In genomic region chr7:54977372-54977771, GRCm38 (mm10) we compare ENCODE assay signal across 28 mouse cellular contexts.
DNase-seq lines count a peak whose midpoint lies in the region; ATAC-seq lines count a peak whose summit lies in the region.
"Had no signal": no experiment of that assay in that cellular context is flagged by ENCODE, and none has a peak within 500 bp of the region (broad histone marks: within the 10 kb centered on the region; RNA-seq: fewer than 3 reads in every experiment).

No protein-coding gene starts in this region.

- ATAC-seq in forebrain, embryonic 11.5 days (replicated peaks; ENCODE audit: low FRiP score), result peak; percentile 85
- no peak for ATAC-seq in forebrain, embryonic 16.5 days
- peak; percentile 55 for ATAC-seq in midbrain, embryonic 11.5 days (ENCODE audit: low FRiP score)
- ATAC-seq in midbrain, embryonic 16.5 days, result no peak
- 0 out of 2 replicates have a peak, but pooled peaks have one; percentile 55 for ATAC-seq in midbrain, embryonic 13.5 days
- no peak for ATAC-seq in midbrain, embryonic 15.5 days (replicated peaks)
- ATAC-seq: activated CD4-positive, CD25-positive, alpha-beta regulatory T cell, adult 4 months; CD4-positive, CD25-positive, alpha-beta regulatory T cell, adult 4 months; forebrain, embryonic 13.5 days; forebrain, embryonic 15.5 days; Patski had no signal

- no peaks in the 10 kb centered on the region for H3K36me3 ChIP-seq in forebrain, embryonic 11.5 days (ENCODE audit: control insufficient read depth, insufficient read depth, low read length)
- no peaks in the 10 kb centered on the region for H3K36me3 ChIP-seq in forebrain, embryonic 16.5 days (ENCODE audit: control insufficient read depth, insufficient read depth)
- no peaks in the 10 kb centered on the region for H3K36me3 ChIP-seq in midbrain, embryonic 11.5 days (ENCODE audit: control insufficient read depth, insufficient read depth, low read length)
- H3K36me3 ChIP-seq in midbrain, embryonic 16.5 days (ENCODE audit: control insufficient read depth, insufficient read depth, low read length), result no peaks in the 10 kb centered on the region
- H3K36me3 ChIP-seq in midbrain, embryonic 13.5 days, result no peaks in the 10 kb centered on the region
- H3K36me3 ChIP-seq in midbrain, embryonic 15.5 days (replicated peaks), result no peaks in the 10 kb centered on the region
- H3K36me3 ChIP-seq: embryonic facial prominence, embryonic 13.5 days; embryonic facial prominence, embryonic 15.5 days; forebrain, embryonic 15.5 days; G1E had no signal

- DNase-seq in forebrain, embryonic 11.5 days (ENCODE audit: low spot score), result no peak
- no peak for DNase-seq in midbrain, embryonic 11.5 days (ENCODE audit: low spot score, missing footprints)
- DNase-seq in retina, postnatal 1 day, result peak; percentile 79
- no peak for DNase-seq in retina, embryonic 14.5 days (ENCODE audit: low spot score)
- DNase-seq: adrenal gland, adult 8-10 months; adrenal gland, postnatal 14 days; adrenal gland, postnatal 36 days; B cell, adult 2 months; cerebellum, adult 11 months; cerebellum, adult 18-20 months; cerebellum, adult 8-10 months; cerebellum, adult 9-11 months; cerebellum, postnatal 14 days; cerebellum, postnatal 36 days; embryo, embryonic 11 days had no signal

- no peaks in the 10 kb centered on the region for H3K9me3 ChIP-seq in forebrain, embryonic 11.5 days (ENCODE audit: control insufficient read depth, low read length)
- no peaks in the 10 kb centered on the region for H3K9me3 ChIP-seq in forebrain, embryonic 16.5 days (ENCODE audit: control insufficient read depth, low read length)
- no peaks in the 10 kb centered on the region for H3K9me3 ChIP-seq in midbrain, embryonic 11.5 days (ENCODE audit: control insufficient read depth, low read length)
- H3K9me3 ChIP-seq in midbrain, embryonic 16.5 days (replicated peaks; ENCODE audit: control insufficient read depth, low read length, poor library complexity, severe bottlenecking), result no peaks in the 10 kb centered on the region
- no peaks in the 10 kb centered on the region for H3K9me3 ChIP-seq in midbrain, embryonic 13.5 days
- H3K9me3 ChIP-seq in midbrain, embryonic 15.5 days, result no peaks in the 10 kb centered on the region
- H3K9me3 ChIP-seq: embryonic facial prominence, embryonic 13.5 days; embryonic facial prominence, embryonic 15.5 days; forebrain, embryonic 13.5 days; forebrain, embryonic 15.5 days; G1E had no signal

- H3K9ac ChIP-seq in forebrain, embryonic 11.5 days (ENCODE audit: low read length), result no peak overlapping the region
- H3K9ac ChIP-seq in forebrain, embryonic 16.5 days (replicated peaks; ENCODE audit: low read depth, low read length), result no peak overlapping the region
- H3K9ac ChIP-seq in midbrain, embryonic 11.5 days (ENCODE audit: low read length), result no peak overlapping the region
- no peak overlapping the region for H3K9ac ChIP-seq in midbrain, embryonic 16.5 days (ENCODE audit: low read depth, low read length)
- no peak overlapping the region for H3K9ac ChIP-seq in midbrain, embryonic 13.5 days (replicated peaks)
- no peak overlapping the region for H3K9ac ChIP-seq in midbrain, embryonic 15.5 days
- H3K9ac ChIP-seq: embryonic facial prominence, embryonic 13.5 days; embryonic facial prominence, embryonic 15.5 days; forebrain, embryonic 13.5 days; forebrain, embryonic 15.5 days had no signal

- no peak overlapping the region for H3K27ac ChIP-seq in forebrain, embryonic 11.5 days (ENCODE audit: low read depth, low read length)
- no peak overlapping the region for H3K27ac ChIP-seq in forebrain, embryonic 16.5 days (ENCODE audit: low read length)
- H3K27ac ChIP-seq in midbrain, embryonic 11.5 days (ENCODE audit: low read depth, low read length), result no peak overlapping the region
- no peak overlapping the region for H3K27ac ChIP-seq in midbrain, embryonic 16.5 days (ENCODE audit: low read length)
- no peak overlapping the region for H3K27ac ChIP-seq in midbrain, embryonic 13.5 days
- no peak overlapping the region for H3K27ac ChIP-seq in midbrain, embryonic 15.5 days
- H3K27ac ChIP-seq: embryonic facial prominence, embryonic 13.5 days; embryonic facial prominence, embryonic 15.5 days; forebrain, embryonic 13.5 days; forebrain, embryonic 15.5 days had no signal

- H3K4me3 ChIP-seq in forebrain, embryonic 11.5 days (ENCODE audit: low read depth, low read length), result no peak overlapping the region
- H3K4me3 ChIP-seq in forebrain, embryonic 16.5 days (replicated peaks; ENCODE audit: low read length), result no peak overlapping the region
- H3K4me3 ChIP-seq in midbrain, embryonic 11.5 days (ENCODE audit: low read depth, low read length), result no peak overlapping the region
- H3K4me3 ChIP-seq in midbrain, embryonic 16.5 days (ENCODE audit: low read depth, low read length), result no peak overlapping the region
- no peak overlapping the region for H3K4me3 ChIP-seq in midbrain, embryonic 13.5 days (replicated peaks)
- no peak overlapping the region for H3K4me3 ChIP-seq in midbrain, embryonic 15.5 days
- H3K4me3 ChIP-seq: embryonic facial prominence, embryonic 13.5 days; embryonic facial prominence, embryonic 15.5 days; forebrain, embryonic 13.5 days; forebrain, embryonic 15.5 days had no signal

- no peaks in the 10 kb centered on the region for H3K27me3 ChIP-seq in forebrain, embryonic 11.5 days (ENCODE audit: control insufficient read depth, insufficient read depth, low read length)
- no peaks in the 10 kb centered on the region for H3K27me3 ChIP-seq in forebrain, embryonic 16.5 days (replicated peaks; ENCODE audit: control insufficient read depth, insufficient read depth, low read length)
- no peaks in the 10 kb centered on the region for H3K27me3 ChIP-seq in midbrain, embryonic 11.5 days (ENCODE audit: control insufficient read depth, insufficient read depth, low read length)
- no peaks in the 10 kb centered on the region for H3K27me3 ChIP-seq in midbrain, embryonic 16.5 days (ENCODE audit: control insufficient read depth, insufficient read depth, low read depth, low read length)
- H3K27me3 ChIP-seq in midbrain, embryonic 13.5 days, result no peaks in the 10 kb centered on the region
- H3K27me3 ChIP-seq in midbrain, embryonic 15.5 days (replicated peaks), result no peaks in the 10 kb centered on the region
- H3K27me3 ChIP-seq: CH12.LX; embryonic facial prominence, embryonic 13.5 days; embryonic facial prominence, embryonic 15.5 days; forebrain, embryonic 13.5 days; forebrain, embryonic 15.5 days; Patski had no signal

- no peak overlapping the region for H3K4me2 ChIP-seq in forebrain, embryonic 11.5 days (ENCODE audit: low read depth, low read length, severe bottlenecking)
- H3K4me2 ChIP-seq in forebrain, embryonic 16.5 days (ENCODE audit: low read length), result no peak overlapping the region
- H3K4me2 ChIP-seq in midbrain, embryonic 11.5 days, result no peak overlapping the region
- H3K4me2 ChIP-seq in midbrain, embryonic 16.5 days (ENCODE audit: low read length), result no peak overlapping the region
- no peak overlapping the region for H3K4me2 ChIP-seq in midbrain, embryonic 13.5 days (replicated peaks)
- H3K4me2 ChIP-seq in midbrain, embryonic 15.5 days, result no peak overlapping the region
- H3K4me2 ChIP-seq: embryonic facial prominence, embryonic 13.5 days; embryonic facial prominence, embryonic 15.5 days; forebrain, embryonic 13.5 days; forebrain, embryonic 15.5 days had no signal

- no peaks in the 10 kb centered on the region for H3K4me1 ChIP-seq in forebrain, embryonic 11.5 days (replicated peaks; ENCODE audit: control insufficient read depth, insufficient read depth, low read length)
- no peaks in the 10 kb centered on the region for H3K4me1 ChIP-seq in forebrain, embryonic 16.5 days (replicated peaks; ENCODE audit: control insufficient read depth, insufficient read depth, low read length)
- no peaks in the 10 kb centered on the region for H3K4me1 ChIP-seq in midbrain, embryonic 11.5 days (ENCODE audit: control insufficient read depth, insufficient read depth, low read length)
- no peaks in the 10 kb centered on the region for H3K4me1 ChIP-seq in midbrain, embryonic 16.5 days (ENCODE audit: control insufficient read depth, insufficient read depth, low read length)
- 0 out of 2 replicates have a peak, but pooled peaks cover 5% of the 10 kb centered on the region for H3K4me1 ChIP-seq in midbrain, embryonic 13.5 days (replicated peaks)
- no peaks in the 10 kb centered on the region; the same call in 1 of the 2 replicates for H3K4me1 ChIP-seq in midbrain, embryonic 15.5 days
- H3K4me1 ChIP-seq: embryonic facial prominence, embryonic 13.5 days; embryonic facial prominence, embryonic 15.5 days; forebrain, embryonic 13.5 days; forebrain, embryonic 15.5 days had no signal

Comparison
In these comparisons a context has a peak if more than half of its experiments do, and no peak if none do; other contexts are left out.
1. ATAC-seq: peak in forebrain, embryonic 11.5 days (single experiment), midbrain, embryonic 11.5 days (single experiment) and midbrain, embryonic 13.5 days (single experiment); none in forebrain, embryonic 16.5 days (single experiment), midbrain, embryonic 16.5 days (single experiment) and midbrain, embryonic 15.5 days (single experiment).